Mouse (Mus musculus) hindbrain, embryonic 13.5 days (tissue): Measurements from ENCODE around the gene Zbtb3. TPM values are rescaled to one million over a fixed set of nuclear protein-coding genes. Genes with fewer than 3 reads are reported as not detected.
A peak's percentile ranks its signal among the peaks of the same experiment; 100 is the strongest.

ENCODE experiments used
- ATAC-seq: fragments of 200-750 bp; cut with Nextera tagmentation; 2 replicates; pipeline ENCODE4 v1.8.0; 2017; ENCODE audit warnings: moderate TSS enrichment; ENCODE audit not compliant: low FRiP score
- H3K27ac ChIP-seq: fragments of 300-500 bp; sonication (generic); 2 replicates; pipeline ENCODE4 v1.5.1; 2015; ENCODE audit warnings: inconsistent platforms, mild to moderate bottlenecking, moderate library complexity
- H3K27me3 ChIP-seq: fragments of 300-500 bp; sonication (generic); 2 replicates; pipeline ENCODE4 v1.6.1; 2015; ENCODE audit warnings: mild to moderate bottlenecking, inconsistent platforms
- H3K36me3 ChIP-seq: fragments of 300-500 bp; sonication (generic); 2 replicates; pipeline ENCODE4 v1.6.1; 2015; ENCODE audit warnings: mild to moderate bottlenecking, inconsistent platforms
- H3K4me1 ChIP-seq: fragments of 300-500 bp; sonication (generic); replicated peaks from 2 replicates; pipeline ENCODE4 v1.6.1; 2015; ENCODE audit warnings: inconsistent platforms
- H3K4me2 ChIP-seq: fragments of 300-500 bp; sonication (generic); 2 replicates; pipeline ENCODE4 v1.6.1; 2015; ENCODE audit warnings: inconsistent platforms, mild to moderate bottlenecking, moderate library complexity
- H3K4me3 ChIP-seq: fragments of 300-500 bp; sonication (generic); 2 replicates; pipeline ENCODE4 v1.5.1; 2015; ENCODE audit warnings: mild to moderate bottlenecking, inconsistent platforms
- H3K9ac ChIP-seq: fragments of 300-500 bp; sonication (generic); 2 replicates; pipeline ENCODE4 v1.6.1; 2015; ENCODE audit warnings: mild to moderate bottlenecking, inconsistent platforms
- H3K9me3 ChIP-seq: fragments of 300-500 bp; sonication (generic); 2 replicates; pipeline ENCODE4 v1.6.1; 2016; ENCODE audit warnings: inconsistent platforms
- WGBS: fragments of 180-500 bp; shearing (Covaris S2); methylation state at CpG from one replicate; pipeline ENCODE4 v1.1.7; 2015; 5-methylcytosine and 5-hydroxymethylcytosine counted together
- polyA plus RNA-seq: library from polyadenylated mRNA; unstranded; fragments of >200 nt; fragmentation: Nextera tagmentation; extraction: Ambion mirVana; gene quantifications from 2 replicates; pipeline ENCODE4 v1.2.1, GENCODE M21; 2015

The Zbtb3 gene
- polyA plus RNA-seq, 1 experiment from 2014 or later: 8.0 TPM

GRCm38 (mm10) chr19:8815812-8816211, 13.5 kb downstream of the Zbtb3 start:
- H3K36me3 ChIP-seq: peaks cover 40% of the 10 kb centered on the region
- ATAC-seq: no peak
- no peak overlapping the region for H3K4me3 ChIP-seq
- H3K9me3 ChIP-seq: no peaks in the 10 kb centered on the region
- WGBS: 74% methylated on average over 11 of the region's 11 CpGs
- H3K27ac ChIP-seq: no peak overlapping the region
- H3K4me1 ChIP-seq: peaks cover 35% of the 10 kb centered on the region
- H3K9ac ChIP-seq: peak overlapping the region; percentile 53; the same call in 1 of the 2 replicates
- H3K4me2 ChIP-seq: peak overlapping the region; percentile 19; the same call in 1 of the 2 replicates
- H3K27me3 ChIP-seq: no peaks in the 10 kb centered on the region

GRCm38 (mm10) chr19:8817001-8817400, 14.6 kb downstream of the Zbtb3 start:
- no peaks in the 10 kb centered on the region for H3K9me3 ChIP-seq
- H3K27me3 ChIP-seq: no peaks in the 10 kb centered on the region
- H3K4me1 ChIP-seq: peaks cover 42% of the 10 kb centered on the region
- peak overlapping the region; percentile 49 for H3K9ac ChIP-seq
- H3K27ac ChIP-seq: no peak overlapping the region
- peak overlapping the region; percentile 16 for H3K4me3 ChIP-seq
- peaks cover 31% of the 10 kb centered on the region for H3K36me3 ChIP-seq
- no peak for ATAC-seq
- H3K4me2 ChIP-seq: peak overlapping the region; percentile 27
- 78% methylated on average over 3 of the region's 3 CpGs for WGBS

- no peaks in the 10 kb centered on the region for H3K27me3 ChIP-seq
- WGBS: 35% methylated on average over 14 of the region's 14 CpGs
- H3K36me3 ChIP-seq: peaks cover 26% of the 10 kb centered on the region
- H3K9me3 ChIP-seq: no peaks in the 10 kb centered on the region
- peak overlapping the region; percentile 99 for H3K4me3 ChIP-seq
- no peak for ATAC-seq
- peak overlapping the region; percentile 96 for H3K4me2 ChIP-seq
- peaks cover 56% of the 10 kb centered on the region for H3K4me1 ChIP-seq
- H3K9ac ChIP-seq: peak overlapping the region; percentile 90
- H3K27ac ChIP-seq: peak overlapping the region; percentile 89
Observed at GRCm38 (mm10) chr19:8818301-8818798, 16.0 kb downstream of the Zbtb3 start.

GRCm38 (mm10) chr19:8818801-8819595, 16.6 kb downstream of the Zbtb3 start, which contains the start of gene Ttc9c:
Ttc9c (minus strand) TSS chr19:8819333.
- Histone ChIP-seq H3K9ac (peak within 1 kb of the TSS; percentile 99), H3K27me3 (no peaks in the 10 kb centered on the region), H3K9me3 (no peaks in the 10 kb centered on the region), H3K36me3 (peaks cover 27% of the 10 kb centered on the region), H3K4me2 (peak within 1 kb of the TSS; percentile 96), H3K27ac (peak within 1 kb of the TSS; percentile 99), H3K4me1 (peaks cover 60% of the 10 kb centered on the region), H3K4me3 (peak within 1 kb of the TSS; percentile 99)
- ATAC-seq: peak; percentile 95
- under 1% methylated on average over 33 of the region's 33 CpGs for WGBS

- Histone ChIP-seq H3K27me3 (no peaks in the 10 kb centered on the region), H3K27ac (peak within 1 kb of the TSS; percentile 99), H3K4me1 (peaks cover 58% of the 10 kb centered on the region), H3K9ac (peak within 1 kb of the TSS; percentile 99), H3K36me3 (peaks cover 29% of the 10 kb centered on the region), H3K9me3 (no peaks in the 10 kb centered on the region), H3K4me2 (peak within 1 kb of the TSS; percentile 96), H3K4me3 (peak within 1 kb of the TSS; percentile 99)
- WGBS: under 1% methylated on average over 81 of the region's 83 CpGs
- ATAC-seq: peak; percentile 97
Observed at GRCm38 (mm10) chr19:8819596-8820423, 17.5 kb downstream of the Zbtb3 start, which contains the start of gene Hnrnpul2. Hnrnpul2 (plus strand) TSS chr19:8820010.

GRCm38 (mm10) chr19:8820424-8820956, 18.1 kb downstream of the Zbtb3 start:
- under 1% methylated on average over 48 of the region's 48 CpGs for WGBS
- Histone ChIP-seq H3K4me1 (peaks cover 53% of the 10 kb centered on the region), H3K36me3 (peaks cover 31% of the 10 kb centered on the region), H3K9me3 (no peaks in the 10 kb centered on the region), H3K4me3 (peak overlapping the region; percentile 99), H3K4me2 (peak overlapping the region; percentile 96), H3K27ac (peak overlapping the region; percentile 99), H3K9ac (peak overlapping the region; percentile 99), H3K27me3 (no peaks in the 10 kb centered on the region)
- ATAC-seq: peak; percentile 41

- Histone ChIP-seq H3K36me3 (peaks cover 33% of the 10 kb centered on the region), H3K9me3 (no peaks in the 10 kb centered on the region), H3K4me2 (peak overlapping the region; percentile 96), H3K27me3 (no peaks in the 10 kb centered on the region), H3K4me3 (peak overlapping the region; percentile 99), H3K27ac (no peak overlapping the region; the same call in 1 of the 2 replicates), H3K4me1 (peaks cover 47% of the 10 kb centered on the region), H3K9ac (peak overlapping the region; percentile 99)
- 2% methylated on average over 7 of the region's 7 CpGs for WGBS
- no peak for ATAC-seq
Observed at GRCm38 (mm10) chr19:8821146-8821545, 18.8 kb downstream of the Zbtb3 start.

- peak overlapping the region; percentile 99 for H3K4me3 ChIP-seq
- H3K27ac ChIP-seq: no peak overlapping the region
- peaks cover 49% of the 10 kb centered on the region for H3K36me3 ChIP-seq
- H3K9ac ChIP-seq: peak overlapping the region; percentile 99
- 59% methylated on average over 8 of the region's 8 CpGs for whole genome bisulfite sequencing
- H3K4me1 ChIP-seq: peaks cover 33% of the 10 kb centered on the region
- no peaks in the 10 kb centered on the region for H3K9me3 ChIP-seq
- ATAC-seq: no peak
- no peaks in the 10 kb centered on the region for H3K27me3 ChIP-seq
- peak overlapping the region; percentile 96 for H3K4me2 ChIP-seq
Observed at GRCm38 (mm10) chr19:8822696-8823095, 20.3 kb downstream of the Zbtb3 start.

- Histone ChIP-seq H3K27ac (no peak within 1 kb of the TSS), H3K9me3 (no peaks in the 10 kb centered on the region), H3K4me3 (no peak within 1 kb of the TSS), H3K4me2 (no peak within 1 kb of the TSS), H3K27me3 (no peaks in the 10 kb centered on the region), H3K36me3 (peaks cover 98% of the 10 kb centered on the region), H3K9ac (no peak within 1 kb of the TSS), H3K4me1 (no peaks in the 10 kb centered on the region)
- 90% methylated on average over 8 of the region's 8 CpGs for WGBS
- ATAC-seq: no peak
Observed at GRCm38 (mm10) chr19:8829660-8830059, 27.3 kb downstream of the Zbtb3 start, which contains the start of gene AC129217.1. AC129217.1 (plus strand) TSS chr19:8829773.

GRCm38 (mm10) chr19:8830664-8831063, 28.3 kb downstream of the Zbtb3 start:
- 89% methylated on average over 8 of the region's 8 CpGs for WGBS

GRCm38 (mm10) chr19:8831262-8831661, 28.9 kb downstream of the Zbtb3 start:
- Histone ChIP-seq H3K9ac (no peak overlapping the region), H3K4me2 (no peak overlapping the region), H3K27me3 (no peaks in the 10 kb centered on the region), H3K4me1 (peaks cover 2% of the 10 kb centered on the region; the same call in 1 of the 2 replicates), H3K36me3 (peaks cover 99% of the 10 kb centered on the region), H3K27ac (no peak overlapping the region), H3K4me3 (no peak overlapping the region), H3K9me3 (no peaks in the 10 kb centered on the region)
- no peak for ATAC-seq
- WGBS: 81% methylated on average over 11 of the region's 11 CpGs

More at GRCm38 (mm10) chr19:8830664-8831063, 28.3 kb downstream of the Zbtb3 start:
- no peak for ATAC-seq
- no peaks in the 10 kb centered on the region for H3K27me3 ChIP-seq
- H3K4me2 ChIP-seq: no peak overlapping the region
- no peak overlapping the region for H3K27ac ChIP-seq
- H3K36me3 ChIP-seq: peaks cover 100% of the 10 kb centered on the region
- H3K4me3 ChIP-seq: no peak overlapping the region
- no peaks in the 10 kb centered on the region for H3K4me1 ChIP-seq
- no peak overlapping the region for H3K9ac ChIP-seq
- H3K9me3 ChIP-seq: no peaks in the 10 kb centered on the region
